In genomic region chr1:74167136-74167535, GRCm38 (mm10) we compare ENCODE assay signal across 27 mouse cellular contexts. TPM values are rescaled to one million over a fixed set of nuclear protein-coding genes. Genes with fewer than 3 reads are reported as not detected.
DNase-seq lines count a peak whose midpoint lies in the region; ATAC-seq and TF ChIP-seq lines count a peak whose summit lies in the region.
"Had no signal": no experiment of that assay in that cellular context is flagged by ENCODE, and none has a peak within 500 bp of the region (broad histone marks: within the 10 kb centered on the region; RNA-seq: fewer than 3 reads in every experiment).

No protein-coding gene starts in this region.

- H3K4me3 ChIP-seq in liver, embryonic 16.5 days (ENCODE audit: low read depth, low read length): no peak overlapping the region
- H3K4me3 ChIP-seq in liver, embryonic 11.5 days (ENCODE audit: low read depth, low read length): no peak overlapping the region
- H3K4me3 ChIP-seq in bone marrow, adult 2 months (replicated peaks; ENCODE audit: control insufficient read depth, low read depth, low read length): no peak overlapping the region
- H3K4me3 ChIP-seq: embryonic facial prominence, embryonic 10.5 days; gastrocnemius, adult 2 months; hindbrain, embryonic 10.5 days; midbrain, embryonic 10.5 days had no signal

- H3K27me3 ChIP-seq in liver, embryonic 16.5 days (ENCODE audit: control insufficient read depth, insufficient read depth, low read depth, low read length): no peaks in the 10 kb centered on the region
- H3K27me3 ChIP-seq in liver, embryonic 11.5 days (replicated peaks; ENCODE audit: control insufficient read depth, insufficient read depth, low read length): no peaks in the 10 kb centered on the region

- no peaks in the 10 kb centered on the region for H3K36me3 ChIP-seq in liver, embryonic 16.5 days (ENCODE audit: control insufficient read depth, insufficient read depth)
- no peaks in the 10 kb centered on the region for H3K36me3 ChIP-seq in liver, embryonic 11.5 days (ENCODE audit: control insufficient read depth, insufficient read depth, low read length)
- H3K36me3 ChIP-seq: embryonic facial prominence, embryonic 10.5 days; hindbrain, embryonic 10.5 days; midbrain, embryonic 10.5 days had no signal

- no peak for TF ChIP-seq CTCF in bone marrow, adult 2 months (IDR thresholded peaks at IDR 0.05; ENCODE audit: control insufficient read depth, insufficient read depth, low read length)

- no peak for ATAC-seq in cerebellum, adult (ENCODE audit: insufficient number of reproducible peaks, low FRiP score, low TSS enrichment)
- ATAC-seq in liver, embryonic 16.5 days (ENCODE audit: low read depth): peak; percentile 30; the same call in 1 of the 2 replicates
- ATAC-seq in liver, embryonic 11.5 days (replicated peaks; ENCODE audit: low FRiP score): no peak
- peak; percentile 67 to 74; a peak in 2 of 4 replicates for ATAC-seq in hematopoietic stem cell, adult 5-6 weeks (replicated peaks in 1 of 2; ENCODE audit: insufficient read depth in 1 of 2, low FRiP score in 2 of 2, low TSS enrichment in 1 of 2, low read depth in 1 of 2, poor library complexity in 2 of 2, severe bottlenecking in 2 of 2)

- H3K9me3 ChIP-seq in liver, embryonic 16.5 days (replicated peaks; ENCODE audit: control insufficient read depth, low read length): no peaks in the 10 kb centered on the region
- H3K9me3 ChIP-seq in liver, embryonic 11.5 days (ENCODE audit: control insufficient read depth, low read length): no peaks in the 10 kb centered on the region
- H3K9me3 ChIP-seq: embryonic facial prominence, embryonic 10.5 days; hindbrain, embryonic 10.5 days; midbrain, embryonic 10.5 days had no signal

- 51% methylated on average over 5 of the region's 5 CpGs for WGBS in liver, embryonic 16.5 days (ENCODE audit: insufficient replicate concordance)
- WGBS in liver, embryonic 11.5 days: 78% methylated on average over 5 of the region's 5 CpGs
- WGBS in bone marrow, adult 2 months: 31% methylated on average over 5 of the region's 5 CpGs

- H3K9ac ChIP-seq in liver, embryonic 16.5 days (ENCODE audit: low read depth, low read length): no peak overlapping the region
- no peak overlapping the region for H3K9ac ChIP-seq in liver, embryonic 11.5 days (ENCODE audit: low read depth, low read length)

- H3K4me1 ChIP-seq in liver, embryonic 16.5 days (ENCODE audit: control insufficient read depth, low read depth, low read length): peaks cover 3% of the 10 kb centered on the region
- H3K4me1 ChIP-seq in liver, embryonic 11.5 days (replicated peaks; ENCODE audit: control insufficient read depth, insufficient read depth, low read length): no peaks in the 10 kb centered on the region
- H3K4me1 ChIP-seq in bone marrow, adult 2 months (ENCODE audit: control insufficient read depth, insufficient read depth, low read length): no peaks in the 10 kb centered on the region; the same call in 1 of the 2 replicates
- H3K4me1 ChIP-seq: embryonic facial prominence, embryonic 10.5 days; hindbrain, embryonic 10.5 days; midbrain, embryonic 10.5 days had no signal

- H3K27ac ChIP-seq in liver, embryonic 16.5 days (ENCODE audit: low read length): peak overlapping the region; percentile 47
- H3K27ac ChIP-seq in liver, embryonic 11.5 days (ENCODE audit: low read depth, low read length): no peak overlapping the region
- H3K27ac ChIP-seq in bone marrow, adult 2 months (ENCODE audit: control insufficient read depth, insufficient read depth, low read depth, low read length, poor library complexity): peak overlapping the region; percentile 96
- H3K27ac ChIP-seq: embryonic facial prominence, embryonic 10.5 days; gastrocnemius, adult 2 months; hindbrain, embryonic 10.5 days; kidney, postnatal 0 days; midbrain, embryonic 10.5 days had no signal

- no peak overlapping the region for H3K4me2 ChIP-seq in liver, embryonic 16.5 days (ENCODE audit: low read depth, low read length)
- H3K4me2 ChIP-seq in liver, embryonic 11.5 days: no peak overlapping the region

- peak; percentile 41; the same call in 1 of the 2 replicates for TF ChIP-seq POLR2A in bone marrow, adult 2 months (IDR thresholded peaks at IDR 0.05; ENCODE audit: borderline replicate concordance, control insufficient read depth, low read depth, low read length)

- peak; percentile 5 for DNase-seq in cerebellum, adult 11-12 months
- DNase-seq in liver, embryonic 11.5 days (ENCODE audit: low spot score): no peak
- no peak for DNase-seq in gastrocnemius, postnatal 10 days
- DNase-seq: B cell, adult 2 months; gastrocnemius, adult 2 months; heart, adult 18-20 months; kidney, adult 18-20 months; lung, adult 18-20 months; lung, postnatal 36 days; thymus, adult 18-20 months had no signal

RNA-seq across cellular contexts. Expression of gene Cxcr2, which starts 13.3 kb away (rescaled TPM):
- polyA plus RNA-seq in liver, embryonic 16.5 days (2015; fragmentation: Nextera tagmentation; extraction: Ambion mirVana): 1.8 and 2.7 TPM in 2 replicates
- polyA plus RNA-seq in liver, embryonic 11.5 days (2014; fragmentation: Nextera tagmentation; extraction: Ambion mirVana): 0.47 and 0.70 TPM in 2 replicates
- 5.0 and 26.1 TPM in 2 replicates for polyA plus RNA-seq in bone marrow, adult 2 months (2011; ENCODE audit: insufficient read depth, insufficient read length, low replicate concordance, missing spikeins)
- 9.0 and 19.4 TPM in 2 replicates for total RNA-seq in hematopoietic stem cell, adult 5-6 weeks (2017)
- total RNA-seq in gastrocnemius, postnatal 10 days (2021): under 1 TPM in 1 of 2 experiments, not detected in 1; 0.18 TPM
- total RNA-seq: layer of hippocampus, postnatal 25 days; left cerebral cortex, postnatal 10 days had no signal
- polyA plus RNA-seq: heart, embryonic 14.5 days had no signal

RNA-seq across cellular contexts. Expression of gene Cxcr1, which starts 27.3 kb away (rescaled TPM):
- 0.07 TPM in 1 of 2 replicates, not detected in the other for polyA plus RNA-seq in liver, embryonic 16.5 days (2015; fragmentation: Nextera tagmentation; extraction: Ambion mirVana)
- polyA plus RNA-seq in liver, embryonic 11.5 days (2014; fragmentation: Nextera tagmentation; extraction: Ambion mirVana): not detected in 2 replicates
- 2.7 TPM in 1 of 2 replicates, not detected in the other for polyA plus RNA-seq in bone marrow, adult 2 months (2011; ENCODE audit: insufficient read depth, insufficient read length, low replicate concordance, missing spikeins)
- total RNA-seq in hematopoietic stem cell, adult 5-6 weeks (2017): 0.15 and 0.56 TPM in 2 replicates
- total RNA-seq in gastrocnemius, postnatal 10 days (2021): not detected
- total RNA-seq: common myeloid progenitor, adult 5-6 weeks; gastrocnemius, adult 2 months; heart, adult 18-20 months; layer of hippocampus, postnatal 25 days; left cerebral cortex, postnatal 10 days; monocyte, adult 5-6 weeks had no signal
- polyA plus RNA-seq: embryonic facial prominence, embryonic 10.5 days; forebrain, embryonic 11.5 days; heart, embryonic 14.5 days; hindbrain, embryonic 10.5 days; kidney, postnatal 0 days; limb, embryonic 14.5 days; midbrain, embryonic 10.5 days; neural tube, embryonic 11.5 days; small intestine, adult 2 months had no signal

RNA-seq across cellular contexts. Expression of gene Rufy4, which starts 41.8 kb away (rescaled TPM):
- polyA plus RNA-seq in liver, embryonic 16.5 days (2015; fragmentation: Nextera tagmentation; extraction: Ambion mirVana): 0.14 TPM in 1 of 2 replicates, not detected in the other
- 0.17 and 0.34 TPM in 2 replicates for polyA plus RNA-seq in liver, embryonic 11.5 days (2014; fragmentation: Nextera tagmentation; extraction: Ambion mirVana)
- 1.1 and 2.6 TPM in 2 replicates for polyA plus RNA-seq in bone marrow, adult 2 months (2011; ENCODE audit: insufficient read depth, insufficient read length, low replicate concordance, missing spikeins)
- 2.3 and 2.7 TPM in 2 replicates for total RNA-seq in hematopoietic stem cell, adult 5-6 weeks (2017)
- 1 to 10 TPM in 1 of 2 experiments, under 1 TPM in 1; 0.12 to 1.2 TPM for total RNA-seq in gastrocnemius, postnatal 10 days (2021)
- total RNA-seq: layer of hippocampus, postnatal 25 days had no signal
- polyA plus RNA-seq: small intestine, adult 2 months had no signal

RNA-seq across cellular contexts. Expression of gene Tns1, which starts 42.9 kb away (rescaled TPM):
- 22.9 and 23.0 TPM in 2 replicates for polyA plus RNA-seq in liver, embryonic 16.5 days (2015; fragmentation: Nextera tagmentation; extraction: Ambion mirVana)
- 19.4 and 20.4 TPM in 2 replicates for polyA plus RNA-seq in liver, embryonic 11.5 days (2014; fragmentation: Nextera tagmentation; extraction: Ambion mirVana)
- polyA plus RNA-seq in bone marrow, adult 2 months (2011; ENCODE audit: insufficient read depth, insufficient read length, low replicate concordance, missing spikeins): 26.4 and 26.5 TPM in 2 replicates
- 16.1 and 39.1 TPM in 2 replicates for total RNA-seq in hematopoietic stem cell, adult 5-6 weeks (2017)
- 100 to 1,000 TPM; 193 to 196 TPM for total RNA-seq in gastrocnemius, postnatal 10 days (2021)

Comparison
In these comparisons a context has a peak if more than half of its experiments do, and no peak if none do; other contexts are left out.
1. ATAC-seq: peak in liver, embryonic 16.5 days (single experiment) and hematopoietic stem cell, adult 5-6 weeks (2 of 2); none in cerebellum, adult (single experiment) and liver, embryonic 11.5 days (single experiment).